Mouse (Mus musculus): ENCODE data around the gene Naa50.

DNA sequence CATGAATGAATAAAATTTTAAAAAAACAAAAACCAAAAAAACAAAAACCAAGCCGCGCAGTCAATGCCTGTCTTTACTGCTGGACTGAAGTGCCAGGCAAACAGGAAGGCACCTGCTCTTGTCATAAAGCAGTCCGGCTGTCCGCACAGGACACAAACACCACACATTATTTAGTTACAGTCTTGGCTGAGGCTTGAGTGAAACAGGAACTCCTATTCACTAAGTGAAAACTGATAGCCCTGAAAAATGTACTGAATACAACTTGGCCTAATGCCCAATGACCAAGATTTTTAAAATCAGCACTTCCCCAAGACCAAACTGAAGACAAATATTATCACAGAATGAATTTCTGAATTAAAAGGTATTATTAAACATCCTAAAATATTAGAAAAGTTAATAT is 13.2 kb upstream of the Naa50 start:
- TF ChIP-seq POLR2A (IDR thresholded peaks at IDR 0.05; ENCODE audit: control insufficient read depth, low read depth, low read length) = no peak
- TF ChIP-seq CTCF (IDR thresholded peaks at IDR 0.05; ENCODE audit: control insufficient read depth, insufficient read depth, insufficient replicate concordance, low read depth, low read length) = no peak
